Mouse (Mus musculus) heart, postnatal 0 days (tissue): Measurements from ENCODE around the gene Kcnk10.

ENCODE experiments used
- CTCF ChIP-seq: IDR thresholded peaks from 2 replicates; pipeline ENCODE4 v1.5.1; 2016; ENCODE audit warnings: antibody characterized with exemption, control low read depth, low read depth
- EP300 ChIP-seq: IDR thresholded peaks from 2 replicates; pipeline ENCODE4 v1.6.1; 2016; ENCODE audit warnings: antibody characterized with exemption, low read depth

GRCm38 (mm10) chr12:98430683-98431082 lies 147.4 kb downstream of the Kcnk10 start:
- TF ChIP-seq EP300 (no peak), CTCF (no peak)
